Mouse (Mus musculus) spleen, adult 2 months (tissue): ENCODE measurements at regions not wholly inside any gene's neighbourhood (a gene's known extent, or its start where the extent isn't known, plus 50 kb on each side); places are given as distances from the start of the nearest gene placed in this dataset.

Experiments used
- DNase-seq, 2 experiments: peaks; one replicate each; pipeline versions ENCODE4 v3.0.0 to v3.0.0-alpha.2; 2012 to 2021; ENCODE audit warnings: low spot score in 2 of 2, low read depth in 1 of 2
- H3K27ac ChIP-seq: fragments of 200-500 bp; 2 replicates; pipeline ENCODE4 v1.5.1; 2012; ENCODE audit warnings: low read length, inconsistent platforms; ENCODE audit not compliant: insufficient read depth
- H3K27me3 ChIP-seq: fragments of 200-500 bp; 2 replicates; pipeline ENCODE4 v1.6.1; 2012; ENCODE audit warnings: mild to moderate bottlenecking, moderate library complexity, low read length, inconsistent platforms; ENCODE audit not compliant: control insufficient read depth, insufficient read depth
- H3K36me3 ChIP-seq: fragments of 200-500 bp; 2 replicates; pipeline ENCODE4 v1.6.1; 2012; ENCODE audit warnings: mild to moderate bottlenecking, low read length, inconsistent platforms; ENCODE audit not compliant: control insufficient read depth, insufficient read depth
- H3K4me1 ChIP-seq: fragments of 200-500 bp; 2 replicates; pipeline ENCODE4 v1.6.1; 2011; ENCODE audit warnings: inconsistent platforms; ENCODE audit not compliant: control insufficient read depth, insufficient read depth, insufficient read length
- H3K4me3 ChIP-seq: fragments of 200-500 bp; 2 replicates; pipeline ENCODE4 v1.5.1; 2011; ENCODE audit warnings: mild to moderate bottlenecking, inconsistent platforms; ENCODE audit not compliant: insufficient read depth, insufficient read length; ENCODE audit errors: extremely low read depth
- CTCF ChIP-seq: fragments of 200-500 bp; IDR thresholded peaks from 2 replicates; pipeline ENCODE4 v1.5.1; 2011; ENCODE audit warnings: mild to moderate bottlenecking, inconsistent platforms; ENCODE audit not compliant: insufficient read depth, insufficient read length, insufficient replicate concordance; ENCODE audit errors: extremely low read depth
- POLR2A ChIP-seq: fragments of 200-500 bp; IDR thresholded peaks from 2 replicates; pipeline ENCODE4 v1.6.1; 2011; ENCODE audit warnings: low read depth, low read length, inconsistent platforms
- WGBS: fragments of 180-500 bp; shearing (Covaris S2); methylation state at CpG from one replicate; pipeline ENCODE4 v1.1.7; 2018; 5-methylcytosine and 5-hydroxymethylcytosine counted together

GRCm38 (mm10) chrX:92981141-92981540 lies 305.1 kb upstream of the Arx start:
- Histone ChIP-seq H3K27ac (no peak overlapping the region), H3K4me1 (no peaks in the 10 kb centered on the region), H3K4me3 (no peak overlapping the region), H3K36me3 (no peaks in the 10 kb centered on the region), H3K27me3 (no peaks in the 10 kb centered on the region)
- DNase-seq = no peak
- no peak for TF ChIP-seq POLR2A

GRCm38 (mm10) chrX:93002236-93002976 lies 283.8 kb upstream of the Arx start:
- Histone ChIP-seq H3K36me3 (no peaks in the 10 kb centered on the region), H3K4me1 (no peaks in the 10 kb centered on the region), H3K27me3 (no peaks in the 10 kb centered on the region), H3K4me3 (no peak overlapping the region), H3K27ac (no peak overlapping the region)
- no peak for TF ChIP-seq POLR2A
- WGBS = 85% methylated on average over 9 of the region's 9 CpGs
- DNase-seq = no peak

GRCm38 (mm10) chrX:93006681-93007080 lies 279.6 kb upstream of the Arx start:
- WGBS = 84% methylated on average over 2 of the region's 2 CpGs
- H3K36me3 ChIP-seq = no peaks in the 10 kb centered on the region
- H3K4me1 ChIP-seq = no peaks in the 10 kb centered on the region
- DNase-seq = no peak
- TF ChIP-seq CTCF = no peak
- no peak for TF ChIP-seq POLR2A
- H3K27ac ChIP-seq = no peak overlapping the region
- H3K27me3 ChIP-seq = no peaks in the 10 kb centered on the region
- no peak overlapping the region for H3K4me3 ChIP-seq

- no peaks in the 10 kb centered on the region for H3K4me1 ChIP-seq
- TF ChIP-seq POLR2A = no peak
- no peak for TF ChIP-seq CTCF
- no peak overlapping the region for H3K4me3 ChIP-seq
- no peaks in the 10 kb centered on the region for H3K27me3 ChIP-seq
- no peak overlapping the region for H3K27ac ChIP-seq
- no peak for DNase-seq
- WGBS = 57% methylated on average over 2 of the region's 2 CpGs
- H3K36me3 ChIP-seq = no peaks in the 10 kb centered on the region
These were observed 274.7 kb upstream of the Arx start for GRCm38 (mm10) chrX:93011578-93011977.

- Histone ChIP-seq H3K27ac (no peak overlapping the region), H3K4me3 (no peak overlapping the region), H3K4me1 (no peaks in the 10 kb centered on the region), H3K27me3 (no peaks in the 10 kb centered on the region), H3K36me3 (no peaks in the 10 kb centered on the region)
- DNase-seq = no peak
- 88% methylated on average over 3 of the region's 3 CpGs for WGBS
- TF ChIP-seq CTCF = no peak
- no peak for TF ChIP-seq POLR2A
These were observed 269.9 kb upstream of the Arx start for GRCm38 (mm10) chrX:93016391-93016790.

GRCm38 (mm10) chrX:93041096-93041495 lies 245.1 kb upstream of the Arx start:
- Histone ChIP-seq H3K4me3 (no peak overlapping the region), H3K36me3 (no peaks in the 10 kb centered on the region), H3K27me3 (no peaks in the 10 kb centered on the region), H3K4me1 (no peaks in the 10 kb centered on the region), H3K27ac (no peak overlapping the region)
- TF ChIP-seq POLR2A = no peak
- TF ChIP-seq CTCF = no peak
- no peak for DNase-seq
- WGBS = 76% methylated on average over 1 of the region's 1 CpGs

- 39% methylated on average over 3 of the region's 3 CpGs for WGBS
- Histone ChIP-seq H3K4me1 (no peaks in the 10 kb centered on the region), H3K27ac (no peak overlapping the region), H3K36me3 (no peaks in the 10 kb centered on the region), H3K4me3 (no peak overlapping the region), H3K27me3 (no peaks in the 10 kb centered on the region)
- TF ChIP-seq POLR2A (no peak), CTCF (no peak)
- no peak for DNase-seq
These were observed 243.5 kb upstream of the Arx start for GRCm38 (mm10) chrX:93042736-93043135.
